Mouse (Mus musculus) thymus, postnatal 36 days (tissue): ENCODE measurements around the gene Cacng7.

Experiments used
- DNase-seq, 2 experiments: peaks; one replicate each; pipeline ENCODE4 v3.0.0; 2022; ENCODE audit warnings: mixed read lengths in 2 of 2

Cacng7 gene

GRCm38 (mm10) chr7:3347366-3348287, 14.9 kb downstream of the Cacng7 start:
- no peak for DNase-seq

- no peak for DNase-seq
Observed at GRCm38 (mm10) chr7:3348326-3348725, 15.6 kb downstream of the Cacng7 start.

DNA sequence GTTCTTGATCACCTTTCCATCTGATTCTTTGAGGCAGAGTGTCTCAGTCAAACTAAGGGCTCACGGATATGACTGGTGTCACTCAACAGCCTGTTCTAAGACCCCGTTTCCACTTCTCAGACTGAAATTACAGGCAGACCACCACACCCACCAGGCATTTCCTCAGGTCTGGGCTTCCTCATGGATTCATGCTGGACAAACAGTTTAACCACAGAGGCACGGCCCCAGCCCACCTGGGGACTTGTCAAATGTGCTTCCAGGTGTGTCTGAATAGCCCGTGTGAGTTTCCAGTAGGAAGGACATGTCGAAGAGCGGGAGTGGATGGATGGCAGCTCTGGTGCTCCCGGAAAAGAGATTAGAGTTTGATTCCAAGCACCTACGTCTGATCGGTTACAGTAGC, 17.0 kb downstream of the Cacng7 start:
- DNase-seq: no peak

GRCm38 (mm10) chr7:3351536-3351935, 18.8 kb downstream of the Cacng7 start:
- no peak for DNase-seq

- no peak for DNase-seq
Observed at GRCm38 (mm10) chr7:3354850-3355249, 22.1 kb downstream of the Cacng7 start.

GRCm38 (mm10) chr7:3360678-3361077, 27.9 kb downstream of the Cacng7 start:
- no peak for DNase-seq

DNA sequence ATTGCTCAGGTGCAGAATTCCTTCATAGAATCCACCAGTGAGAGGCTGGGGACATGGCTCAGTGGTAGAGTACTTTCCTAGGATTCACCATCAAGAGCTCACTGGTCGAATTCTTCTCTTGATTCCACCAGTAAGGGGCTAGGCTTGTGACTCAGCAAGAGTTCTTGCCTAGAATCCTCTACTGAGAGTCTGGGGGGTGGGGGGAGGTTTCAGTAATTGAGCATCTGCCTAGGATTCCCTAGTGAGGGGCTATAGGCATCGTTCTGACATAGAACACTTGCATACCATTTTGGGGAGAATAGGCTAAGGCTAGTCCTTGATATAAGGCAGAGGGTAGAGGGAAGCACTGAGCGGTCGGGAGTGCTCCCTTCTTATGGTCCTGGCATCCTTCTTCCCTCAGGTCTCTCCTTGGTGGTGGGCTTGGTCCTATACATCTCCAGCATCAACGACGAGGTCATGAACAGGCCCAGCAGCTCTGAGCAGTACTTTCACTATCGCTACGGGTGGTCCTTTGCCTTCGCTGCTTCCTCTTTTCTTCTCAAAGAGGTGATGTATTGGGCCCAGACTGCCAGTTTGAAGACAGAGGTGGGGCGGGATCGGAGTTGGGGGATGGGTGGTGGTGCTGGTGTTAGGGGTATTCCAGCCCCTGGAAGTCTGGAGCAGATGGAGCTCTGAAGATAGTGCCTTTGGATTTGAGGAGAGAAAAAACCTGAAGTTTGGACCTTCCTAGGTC, 33.0 kb downstream of the Cacng7 start:
- DNase-seq: no peak

DNA sequence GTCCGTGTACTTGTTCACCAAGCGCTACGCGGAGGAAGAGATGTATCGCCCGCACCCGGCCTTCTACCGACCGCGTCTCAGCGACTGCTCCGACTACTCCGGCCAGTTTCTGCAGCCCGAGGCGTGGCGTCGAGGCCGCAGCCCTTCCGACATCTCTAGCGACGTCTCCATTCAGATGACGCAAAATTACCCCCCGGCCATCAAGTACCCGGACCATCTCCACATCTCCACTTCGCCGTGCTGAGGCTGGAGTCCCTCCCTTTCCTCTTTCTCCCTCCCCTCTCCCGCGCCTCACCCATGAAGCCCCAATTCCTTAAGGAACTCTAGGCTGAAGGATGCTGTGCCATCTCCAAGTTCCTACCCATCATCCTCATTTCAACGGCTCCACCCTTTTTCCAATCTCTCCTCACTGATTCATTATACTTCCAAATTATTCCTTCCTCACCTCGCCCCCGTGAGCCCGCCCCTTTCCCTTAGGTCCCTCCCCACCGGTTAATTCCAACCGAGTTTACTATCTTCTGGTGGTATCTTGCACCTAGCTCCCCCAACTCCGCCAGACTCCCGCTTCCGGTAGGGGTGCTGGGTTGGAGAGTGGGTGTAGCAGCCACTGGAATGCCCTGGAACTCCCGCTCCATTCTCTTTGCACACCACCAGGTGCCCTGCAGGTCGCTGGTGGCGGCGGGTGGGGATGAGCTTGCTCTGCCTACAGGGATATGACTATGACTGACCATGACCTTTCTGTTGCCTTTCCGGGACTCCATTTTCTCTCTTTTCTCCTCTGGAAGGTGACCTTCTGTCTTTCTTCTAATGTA, 34.2 kb downstream of the Cacng7 start:
- DNase-seq: no peak

DNA sequence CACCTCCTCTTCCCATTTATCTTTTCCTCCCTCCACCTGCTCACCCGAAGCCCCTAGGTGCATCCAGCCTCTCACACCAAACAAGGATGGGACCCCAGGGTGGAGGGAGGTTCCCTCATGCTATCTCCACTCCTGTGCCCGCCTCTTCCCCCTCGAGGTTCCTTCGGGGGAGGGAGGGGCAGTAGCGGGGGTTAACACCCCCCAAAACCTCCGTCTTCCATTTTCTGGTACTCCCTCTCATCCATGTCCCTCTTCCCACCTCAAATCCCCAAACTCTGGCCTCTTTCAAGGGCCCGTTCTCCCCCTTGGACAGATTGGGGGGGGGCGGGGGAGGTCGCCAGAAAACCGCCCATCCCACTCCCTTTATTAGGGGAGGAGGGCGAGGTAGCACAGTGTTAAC, 34.8 kb downstream of the Cacng7 start:
- no peak for DNase-seq

- DNase-seq: no peak
Observed at GRCm38 (mm10) chr7:3368311-3368710, 35.6 kb downstream of the Cacng7 start.

DNA sequence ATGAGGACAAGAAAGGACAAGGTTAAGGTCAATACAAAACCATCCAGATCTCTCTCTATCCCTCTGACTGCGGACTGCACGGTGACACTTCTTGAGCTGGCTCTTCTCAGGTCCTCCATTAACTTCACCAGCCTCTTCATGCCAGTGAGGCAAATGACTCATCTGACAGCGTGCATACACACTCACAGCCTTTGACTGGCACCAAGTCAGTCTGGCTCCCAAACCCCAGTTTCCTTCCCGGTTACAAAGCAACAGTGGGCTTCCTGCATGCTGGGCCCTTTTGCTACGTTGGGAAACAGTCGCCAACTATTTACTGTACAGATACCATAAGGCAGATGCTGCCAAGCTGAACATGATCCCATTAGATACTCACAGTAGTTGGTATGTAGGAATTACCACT, 36.4 kb downstream of the Cacng7 start:
- DNase-seq: no peak

DNA sequence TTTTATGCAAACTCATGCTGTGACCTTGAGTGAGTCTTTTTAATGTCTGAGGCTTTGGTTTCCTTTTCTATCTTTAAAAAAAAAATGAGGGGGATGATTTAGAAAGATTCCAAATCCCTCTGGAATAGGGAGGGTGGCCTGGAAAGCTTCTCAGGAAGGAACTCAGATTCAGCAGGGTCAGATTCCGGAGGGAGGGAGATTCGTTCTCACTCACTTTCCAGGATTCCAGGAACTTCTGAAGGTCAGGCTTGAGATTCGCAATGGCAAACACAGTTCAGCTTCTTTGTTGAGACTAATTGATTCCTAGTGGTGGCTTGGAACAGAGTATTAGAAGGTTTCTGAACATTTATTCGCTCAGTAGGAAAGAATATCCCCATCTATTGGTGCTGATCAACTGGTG, 37.7 kb downstream of the Cacng7 start:
- no peak for DNase-seq

DNA sequence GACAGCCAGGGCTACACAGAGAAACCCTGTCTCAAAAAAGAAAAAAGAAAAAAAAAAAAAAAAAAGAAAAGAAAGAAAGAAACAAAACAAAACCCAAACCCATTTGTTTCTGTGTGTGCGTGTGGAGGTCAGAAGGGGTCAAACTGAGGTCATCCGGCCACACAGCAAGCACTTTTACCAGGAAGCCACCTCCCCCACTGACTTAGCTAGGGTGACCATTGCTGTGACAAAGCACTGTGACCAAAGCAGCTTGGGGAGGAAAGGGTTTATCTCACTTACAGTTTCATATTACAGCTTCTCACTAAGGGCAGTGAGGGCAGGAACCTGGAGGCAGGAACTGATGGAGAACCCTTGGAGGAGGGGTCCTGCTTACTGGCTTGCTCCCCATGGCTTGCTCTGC, 39.6 kb downstream of the Cacng7 start:
- DNase-seq: no peak

GRCm38 (mm10) chr7:3373754-3374153, 41.0 kb downstream of the Cacng7 start:
- no peak for DNase-seq

GRCm38 (mm10) chr7:3376831-3377230, 44.1 kb downstream of the Cacng7 start:
- peak; percentile 23 to 26 for DNase-seq

DNA sequence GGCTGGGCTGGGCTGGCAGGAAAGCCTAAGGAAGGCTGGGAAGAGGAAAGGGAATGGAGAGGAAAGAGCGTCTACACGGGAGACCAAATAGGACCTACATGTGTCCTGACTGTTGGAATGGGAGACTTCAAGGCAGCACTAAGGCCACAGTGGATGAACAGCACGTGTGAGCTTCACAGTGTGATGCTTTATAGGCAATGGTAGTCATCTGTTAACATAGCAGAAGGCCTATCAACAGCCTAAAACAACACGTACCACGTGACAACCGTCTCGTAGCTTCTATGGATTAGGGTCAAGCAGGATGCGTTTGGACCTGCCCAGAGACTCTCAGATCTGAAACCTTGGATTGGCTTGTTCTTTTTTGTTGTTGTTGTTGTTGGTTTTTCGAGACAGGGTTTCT, 49.4 kb downstream of the Cacng7 start:
- no peak for DNase-seq

GRCm38 (mm10) chr7:3384807-3385319, 52.1 kb downstream of the Cacng7 start:
- DNase-seq: no peak

DNA sequence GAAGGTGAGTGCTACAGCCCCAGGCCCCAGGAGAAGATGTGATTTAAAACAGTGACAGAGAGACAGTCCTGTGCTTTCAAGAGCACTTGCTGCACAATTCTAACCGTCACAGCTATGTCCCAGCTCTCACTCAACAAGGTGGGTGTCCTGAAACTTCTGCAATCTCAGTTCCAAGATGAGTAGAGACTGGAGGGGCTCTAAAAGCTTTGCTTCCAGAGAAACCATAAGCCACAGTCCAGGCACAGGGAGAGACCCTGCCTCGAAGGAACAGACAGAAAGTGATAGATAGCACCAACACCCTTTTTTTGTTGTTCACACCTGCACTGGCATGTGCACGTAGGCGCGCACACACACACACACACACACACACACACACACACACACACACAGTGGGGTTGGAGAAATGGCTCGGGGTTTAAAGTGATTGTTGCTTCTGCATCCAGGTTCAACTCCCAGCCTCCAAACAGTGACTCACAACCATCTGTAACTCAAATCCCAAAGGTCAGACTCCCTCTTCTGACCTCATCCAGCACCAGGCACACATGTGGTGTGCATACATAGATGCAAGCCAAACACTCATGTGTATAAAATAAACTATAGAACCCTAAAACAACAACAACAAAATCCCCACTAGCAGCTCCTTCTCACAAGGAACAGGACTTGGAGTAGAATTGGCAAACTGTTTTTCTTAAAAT, 53.4 kb downstream of the Cacng7 start:
- no peak for DNase-seq

- DNase-seq: no peak
Observed at GRCm38 (mm10) chr7:3387761-3388160, 55.0 kb downstream of the Cacng7 start.

DNA sequence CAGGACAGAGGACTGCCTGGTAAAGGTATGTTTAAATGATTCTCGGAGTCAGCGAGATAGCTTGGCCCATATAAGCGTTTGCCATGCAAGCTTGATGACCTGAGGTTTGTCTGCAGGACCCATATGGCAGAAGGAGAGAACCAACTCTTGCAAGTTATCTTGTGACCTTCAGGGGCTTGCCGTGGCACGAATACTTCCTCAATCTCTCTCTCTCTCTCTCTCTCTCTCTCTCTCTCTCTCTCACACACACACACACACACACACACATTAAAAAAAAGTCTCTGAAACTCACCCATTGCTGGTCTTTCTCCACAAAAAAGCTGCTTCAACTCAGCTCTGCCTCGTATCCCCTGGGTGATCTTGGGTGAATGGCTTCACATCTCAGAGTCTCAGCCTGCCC, 56.1 kb downstream of the Cacng7 start:
- DNase-seq: no peak

DNA sequence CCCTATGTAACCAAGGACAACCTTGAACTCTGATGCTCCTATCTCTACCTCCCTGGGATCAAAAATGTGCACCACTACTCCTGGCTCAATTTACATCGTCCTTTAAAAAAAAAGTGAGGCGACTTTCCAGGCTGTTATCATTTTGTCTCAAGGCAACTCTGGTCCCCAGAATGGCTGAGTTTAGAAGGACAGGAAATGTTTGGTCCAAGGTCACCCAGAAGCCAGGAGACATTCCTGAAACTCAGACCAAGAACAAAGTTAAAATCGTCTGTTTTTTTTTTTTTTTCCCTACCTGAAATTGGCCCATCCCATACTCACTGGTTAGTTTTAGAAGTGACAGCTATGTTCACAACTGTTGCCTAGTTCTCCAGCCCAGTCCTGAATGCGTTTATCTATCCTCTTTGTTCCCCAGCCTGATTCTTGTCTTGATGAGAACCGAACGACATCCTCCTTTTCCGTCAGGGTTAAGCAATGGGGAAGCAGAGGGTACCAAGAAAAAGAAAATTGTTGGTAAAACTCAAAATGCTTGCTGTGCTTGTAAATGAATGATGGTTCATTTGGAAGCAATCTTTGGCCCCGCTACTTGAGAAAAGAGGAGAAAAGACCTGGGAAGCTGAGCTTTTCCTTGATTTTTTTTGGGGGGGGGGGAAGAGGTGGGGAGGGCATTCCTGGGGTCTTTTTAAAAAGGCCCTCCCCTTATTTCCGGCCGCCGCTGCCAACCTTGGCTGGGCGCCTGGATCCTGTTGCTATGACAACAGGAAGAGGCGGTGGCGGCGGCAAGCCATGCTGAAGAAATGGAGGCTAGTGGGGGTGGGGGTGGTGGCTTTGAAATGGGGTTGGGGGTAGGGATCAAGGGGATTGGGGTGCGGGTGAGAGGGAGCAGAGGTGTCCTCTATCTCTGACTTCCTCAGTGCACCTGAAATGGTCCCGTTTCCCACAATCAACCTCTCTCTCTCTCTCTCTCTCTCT, 57.0 kb downstream of the Cacng7 start:
- peak; percentile 22 to 46 for DNase-seq
